Mouse (Mus musculus) myocyte (in vitro differentiated cells): ENCODE measurements around the gene Pank3. TPM values are rescaled to one million over a fixed set of nuclear protein-coding genes. Genes with fewer than 3 reads are reported as not detected.

ENCODE experiments used
- H3K27me3 ChIP-seq: one replicate; pipeline ENCODE4 v1.6.1; 2011; ENCODE audit not compliant: control insufficient read depth, insufficient read depth, insufficient read length
- H3K36me3 ChIP-seq: one replicate; pipeline ENCODE4 v1.6.1; 2011; ENCODE audit not compliant: control insufficient read depth, insufficient read depth
- H3K4me2 ChIP-seq: one replicate; pipeline ENCODE4 v1.6.1; 2011; ENCODE audit warnings: low read depth, control low read depth
- H3K4me3 ChIP-seq: one replicate; pipeline ENCODE4 v1.5.1; 2011; ENCODE audit warnings: mild to moderate bottlenecking, control low read depth, moderate library complexity
- H3K79me2 ChIP-seq: one replicate; pipeline ENCODE4 v1.6.1; 2011; ENCODE audit not compliant: control insufficient read depth, insufficient read depth
- H3ac ChIP-seq: one replicate; pipeline ENCODE4 v1.6.1; 2011; ENCODE audit not compliant: control insufficient read depth, insufficient read length
- CEBPB ChIP-seq: IDR thresholded peaks from 2 replicates; pipeline ENCODE4 v1.6.1; 2011; ENCODE audit warnings: mild to moderate bottlenecking, moderate library complexity; ENCODE audit not compliant: poor library complexity, insufficient read depth, severe bottlenecking
- E2F4 ChIP-seq: IDR thresholded peaks from one replicate; pipeline ENCODE4 v1.6.1; 2011; ENCODE audit warnings: mild to moderate bottlenecking, control low read depth, moderate library complexity; ENCODE audit not compliant: insufficient read depth
- MAX ChIP-seq: IDR thresholded peaks from one replicate; pipeline ENCODE4 v1.6.1; 2011; ENCODE audit warnings: low read depth, mild to moderate bottlenecking, control low read depth
- MYOD1 ChIP-seq, 3 experiments: IDR thresholded peaks; one replicate each; pipeline ENCODE4 v1.6.1; 2011; ENCODE audit warnings: control low read depth in 2 of 3, low read depth in 2 of 3, mild to moderate bottlenecking in 2 of 3, moderate library complexity in 1 of 3; ENCODE audit not compliant: insufficient read length in 2 of 3, control insufficient read depth in 1 of 3
- MYOG ChIP-seq, 3 experiments: IDR thresholded peaks; one replicate each; pipeline ENCODE4 v1.6.1; 2011; ENCODE audit warnings: control low read depth in 2 of 3, low read depth in 2 of 3, mild to moderate bottlenecking in 2 of 3; ENCODE audit not compliant: insufficient read length in 2 of 3, control insufficient read depth in 1 of 3, insufficient read depth in 1 of 3
- POLR2A ChIP-seq: IDR thresholded peaks from one replicate; pipeline ENCODE4 v1.6.1; 2011; ENCODE audit warnings: low read depth, mild to moderate bottlenecking, control low read depth, moderate library complexity; ENCODE audit not compliant: insufficient read length
- POLR2AphosphoS2 ChIP-seq: IDR thresholded peaks from one replicate; pipeline ENCODE4 v1.6.1; 2011; ENCODE audit warnings: low read depth, control low read depth; ENCODE audit not compliant: insufficient read length
- REST ChIP-seq: IDR thresholded peaks from one replicate; pipeline ENCODE4 v1.6.1; 2011; ENCODE audit warnings: mild to moderate bottlenecking, control low read depth, moderate library complexity; ENCODE audit not compliant: insufficient read depth, insufficient read length
- SRF ChIP-seq: IDR thresholded peaks from one replicate; pipeline ENCODE4 v1.6.1; 2011; ENCODE audit warnings: low read depth; ENCODE audit not compliant: control insufficient read depth, insufficient read length
- TCF12 ChIP-seq: IDR thresholded peaks from one replicate; pipeline ENCODE4 v1.6.1; 2011; ENCODE audit warnings: mild to moderate bottlenecking, control low read depth; ENCODE audit not compliant: poor library complexity, insufficient read depth, severe bottlenecking
- TCF3 ChIP-seq: IDR thresholded peaks from one replicate; pipeline ENCODE4 v1.6.1; 2011; ENCODE audit warnings: low read depth, control low read depth; ENCODE audit not compliant: insufficient read length
- USF1 ChIP-seq: IDR thresholded peaks from one replicate; pipeline ENCODE4 v1.6.1; 2011; ENCODE audit warnings: low read depth, mild to moderate bottlenecking, control low read depth, moderate library complexity
- polyA plus RNA-seq: library from polyadenylated mRNA; unstranded; fragments of >200 nt; fragmentation: generic; extraction: Trizol; gene quantifications from one replicate; pipeline ENCODE4 v1.2.1, GENCODE M21; 2012; ENCODE audit warnings: missing spikeins

Gene Pank3
- polyA plus RNA-seq, 1 experiment: 8.6 TPM

DNA sequence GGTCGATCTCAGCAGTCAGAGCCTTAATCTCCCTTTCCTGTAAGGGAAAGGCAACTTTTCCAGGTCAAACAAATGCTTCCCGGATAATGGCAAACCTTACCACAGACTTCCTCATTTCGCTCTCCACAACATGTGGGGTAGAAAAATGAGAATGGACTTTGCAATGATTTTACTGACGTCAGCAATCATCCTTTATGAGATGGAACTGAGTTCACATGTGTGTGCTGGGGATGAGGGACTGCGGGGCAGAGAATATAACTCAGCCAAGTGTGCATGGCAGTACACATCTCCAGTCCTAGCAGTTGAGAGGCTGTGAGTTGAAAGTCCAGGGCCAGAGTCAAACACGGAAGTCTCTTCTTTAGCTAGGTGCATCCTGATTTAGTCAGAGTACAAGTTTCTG lies 64.0 kb downstream of the Pank3 start:
- Histone ChIP-seq H3K4me2 (peak overlapping the region; percentile 96), H3K27me3 (no peaks in the 10 kb centered on the region), H3K36me3 (peaks cover 39% of the 10 kb centered on the region), H3ac (peak overlapping the region; percentile 48), H3K79me2 (peaks cover 48% of the 10 kb centered on the region), H3K4me3 (peak overlapping the region; percentile 90)
- TF ChIP-seq POLR2A (no peak), CEBPB (no peak), TCF12 (no peak), POLR2AphosphoS2 (no peak), MYOD1 (IDR thresholded peaks at IDR 0.05; ENCODE audit: control insufficient read depth in 1 of 3, insufficient read length in 2 of 3, low read depth in 2 of 3) (no peak), REST (no peak)

DNA sequence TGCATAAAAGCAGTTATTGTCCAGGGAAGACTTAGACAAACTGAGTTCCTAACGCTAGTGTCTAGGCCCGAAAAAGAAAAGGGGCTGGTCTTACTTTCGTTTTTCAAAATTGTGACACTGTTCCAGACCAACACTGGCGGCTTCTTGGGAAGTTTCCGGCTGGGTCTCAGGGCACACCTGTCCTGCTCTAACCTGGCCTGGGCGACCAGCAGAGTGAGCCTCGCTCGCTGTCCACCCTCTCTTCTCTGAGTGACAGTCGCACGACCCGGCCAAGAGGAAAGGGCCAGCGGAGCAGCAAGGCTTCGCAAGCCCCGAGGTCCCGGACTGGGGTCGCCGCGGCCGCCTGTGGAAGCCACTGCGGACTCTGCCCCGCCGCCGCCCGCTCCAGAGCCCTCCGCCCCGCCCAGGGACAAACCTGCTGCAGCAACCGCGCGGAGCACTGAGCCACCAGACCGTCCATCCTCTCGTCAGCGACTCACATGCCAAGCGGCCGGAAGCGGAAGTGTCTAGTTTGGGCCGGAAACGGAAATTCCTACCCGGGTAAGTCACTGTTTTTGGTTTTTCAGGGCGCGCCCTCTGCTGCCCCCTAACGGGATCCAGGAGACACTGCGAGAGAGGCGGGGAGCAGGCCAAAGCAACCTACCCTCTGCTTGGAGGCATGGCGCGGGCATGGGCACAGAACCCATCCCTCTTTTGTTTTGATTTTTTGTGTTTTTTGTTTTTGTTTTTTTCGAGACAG lies 64.9 kb downstream of the Pank3 start, which contains the start of gene Rars:
TSS of gene Rars (minus strand) at position 485 of the 739 bp plus-strand sequence.
- H3K4me3 ChIP-seq: peak within 1 kb of the TSS; percentile 90
- H3K36me3 ChIP-seq: peaks cover 29% of the 10 kb centered on the region
- H3K79me2 ChIP-seq: peaks cover 48% of the 10 kb centered on the region
- no peaks in the 10 kb centered on the region for H3K27me3 ChIP-seq
- TF ChIP-seq MYOG (IDR thresholded peaks at IDR 0.05; ENCODE audit: control insufficient read depth in 1 of 3, insufficient read depth in 1 of 3, insufficient read length in 2 of 3, low read depth in 2 of 3): peak in 1 of 3 experiments; percentile 0
- peak; percentile 4 for TF ChIP-seq MAX
- TF ChIP-seq CEBPB: no peak
- TF ChIP-seq REST: no peak
- TF ChIP-seq E2F4: no peak
- no peak for TF ChIP-seq TCF3
- TF ChIP-seq POLR2A: peak; percentile 90
- TF ChIP-seq POLR2AphosphoS2: peak; percentile 92
- TF ChIP-seq SRF: peak; percentile 34
- no peak for TF ChIP-seq TCF12
- no peak for TF ChIP-seq USF1
- TF ChIP-seq MYOD1 (IDR thresholded peaks at IDR 0.05; ENCODE audit: control insufficient read depth in 1 of 3, insufficient read length in 2 of 3, low read depth in 2 of 3): no peak
- peak within 1 kb of the TSS; percentile 48 for H3ac ChIP-seq
- peak within 1 kb of the TSS; percentile 96 for H3K4me2 ChIP-seq

DNA sequence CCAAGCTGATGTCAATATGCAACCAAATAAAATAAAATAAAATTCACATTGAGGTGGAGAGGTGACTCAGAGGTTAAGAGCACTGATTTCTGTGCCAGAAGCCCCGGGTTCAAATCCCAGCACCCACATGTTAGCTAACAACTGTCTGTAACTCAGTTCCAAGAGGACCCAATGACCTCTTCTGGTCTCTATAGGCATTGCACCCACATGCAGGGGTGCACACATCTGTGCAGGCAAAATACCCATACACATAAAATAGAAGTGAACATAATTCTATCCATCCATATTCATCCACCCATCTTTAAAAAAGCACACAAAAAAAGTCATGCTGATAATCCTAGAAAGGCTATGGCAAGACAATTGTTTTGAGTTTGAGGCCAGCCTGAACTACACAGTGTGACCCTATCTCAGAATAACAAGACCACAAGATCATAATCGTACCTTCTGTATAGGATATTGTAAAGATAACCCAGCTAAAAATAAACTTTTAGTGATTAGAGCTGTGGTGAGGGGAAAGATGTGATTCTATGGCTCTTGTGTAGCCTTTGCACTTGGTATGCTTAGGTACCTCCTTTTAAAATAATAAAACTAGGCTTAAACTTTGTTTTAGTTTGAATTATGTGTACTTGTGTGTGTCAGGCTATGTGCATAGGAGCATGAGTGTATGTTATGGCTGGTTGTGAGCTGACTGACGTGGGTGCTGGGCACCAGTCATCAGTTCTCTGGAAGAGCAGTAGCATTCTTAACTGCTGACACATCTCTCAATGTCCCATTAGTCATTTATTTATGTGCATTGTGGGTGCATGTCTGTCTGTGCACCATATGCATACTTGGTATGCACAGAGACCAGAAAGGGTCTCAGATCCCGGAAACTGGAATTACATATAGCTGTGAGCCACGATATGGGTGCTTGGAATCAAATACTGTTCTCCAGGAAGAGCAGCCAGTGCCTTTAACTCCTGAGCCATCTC lies 68.2 kb downstream of the Pank3 start:
- no peak overlapping the region for H3ac ChIP-seq
- H3K4me3 ChIP-seq: peak overlapping the region; percentile 14
- H3K27me3 ChIP-seq: no peaks in the 10 kb centered on the region

DNA sequence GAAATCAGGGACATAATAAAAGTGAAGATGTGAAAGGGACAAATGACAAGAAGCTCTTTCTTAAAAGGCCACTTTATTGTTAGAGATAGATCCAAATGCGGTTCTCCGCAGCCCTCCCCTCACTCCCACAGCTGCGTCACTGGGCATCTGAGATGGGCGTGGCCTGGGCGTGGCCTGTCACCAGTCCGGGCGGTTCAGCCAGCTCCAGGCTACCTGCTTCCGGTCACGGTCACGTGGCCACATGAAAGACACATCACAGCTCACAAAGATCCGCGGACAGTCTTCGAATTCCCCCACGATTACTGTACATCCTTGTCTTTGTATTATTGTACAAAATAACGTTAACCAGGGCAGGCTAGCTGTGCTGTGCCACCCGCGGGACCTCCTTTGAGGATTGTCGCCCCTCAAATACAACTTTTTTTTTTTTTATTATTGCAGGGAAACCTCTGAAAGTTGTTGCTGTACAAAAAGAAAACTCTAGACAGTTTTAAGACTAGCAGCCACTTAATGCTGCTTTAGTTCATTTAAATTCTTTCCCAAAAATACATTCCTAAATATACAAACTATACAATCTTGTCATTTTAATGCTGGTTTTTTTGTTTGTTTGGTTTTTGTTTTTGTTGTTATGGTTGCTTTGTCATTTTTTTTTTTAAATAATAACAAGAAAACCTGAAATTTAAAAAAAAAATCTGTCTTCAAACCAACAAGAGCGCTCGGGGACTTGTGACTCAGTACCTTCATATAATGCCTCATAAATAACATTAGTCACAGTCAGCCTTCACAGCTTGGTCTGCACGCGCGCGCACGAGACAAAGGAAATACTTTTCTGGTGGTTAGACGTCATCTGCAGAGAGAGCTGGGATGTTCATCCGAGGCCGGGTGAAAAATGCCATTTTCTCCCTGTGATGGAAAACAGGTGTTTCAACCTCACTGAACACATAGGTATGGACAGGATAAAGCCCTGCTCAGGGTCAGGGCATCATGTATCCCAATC lies 69.4 kb downstream of the Pank3 start:
- Histone ChIP-seq H3K36me3 (no peaks in the 10 kb centered on the region), H3K79me2 (peaks cover 5% of the 10 kb centered on the region), H3K4me2 (peak overlapping the region; percentile 98), H3ac (no peak overlapping the region), H3K4me3 (peak overlapping the region; percentile 14), H3K27me3 (no peaks in the 10 kb centered on the region)
- TF ChIP-seq POLR2AphosphoS2 (peak; percentile 69), E2F4 (no peak), REST (no peak), TCF12 (no peak), MYOG (IDR thresholded peaks at IDR 0.05; ENCODE audit: control insufficient read depth in 1 of 3, insufficient read depth in 1 of 3, insufficient read length in 2 of 3, low read depth in 2 of 3) (peak in 2 of 3 experiments; percentile 37 to 70), TCF3 (no peak), SRF (peak; percentile 51), MYOD1 (IDR thresholded peaks at IDR 0.05; ENCODE audit: control insufficient read depth in 1 of 3, insufficient read length in 2 of 3, low read depth in 2 of 3) (peak in 2 of 3 experiments; percentile 39 to 65), POLR2A (peak; percentile 61), MAX (peak; percentile 42), USF1 (peak; percentile 99)

More for the DNA sequence above, 68.2 kb downstream of the Pank3 start:
- H3K79me2 ChIP-seq: peaks cover 17% of the 10 kb centered on the region
- TF ChIP-seq E2F4: no peak
- no peak for TF ChIP-seq MYOD1 (IDR thresholded peaks at IDR 0.05; ENCODE audit: control insufficient read depth in 1 of 3, insufficient read length in 2 of 3, low read depth in 2 of 3)
- TF ChIP-seq TCF3: no peak
- TF ChIP-seq USF1: no peak
- no peak for TF ChIP-seq SRF
- peak overlapping the region; percentile 98 for H3K4me2 ChIP-seq
- H3K36me3 ChIP-seq: peaks cover 7% of the 10 kb centered on the region
